Mouse (Mus musculus) lung, postnatal 0 days (tissue): Measurements from ENCODE around the gene Zfp408.

Source experiments
- CTCF ChIP-seq: IDR thresholded peaks from 2 replicates; pipeline ENCODE4 v1.5.1; 2016; ENCODE audit warnings: antibody characterized with exemption, mild to moderate bottlenecking
- EP300 ChIP-seq: IDR thresholded peaks from 2 replicates; pipeline ENCODE4 v1.6.1; 2016; ENCODE audit warnings: antibody characterized with exemption, mild to moderate bottlenecking, control low read depth

DNA sequence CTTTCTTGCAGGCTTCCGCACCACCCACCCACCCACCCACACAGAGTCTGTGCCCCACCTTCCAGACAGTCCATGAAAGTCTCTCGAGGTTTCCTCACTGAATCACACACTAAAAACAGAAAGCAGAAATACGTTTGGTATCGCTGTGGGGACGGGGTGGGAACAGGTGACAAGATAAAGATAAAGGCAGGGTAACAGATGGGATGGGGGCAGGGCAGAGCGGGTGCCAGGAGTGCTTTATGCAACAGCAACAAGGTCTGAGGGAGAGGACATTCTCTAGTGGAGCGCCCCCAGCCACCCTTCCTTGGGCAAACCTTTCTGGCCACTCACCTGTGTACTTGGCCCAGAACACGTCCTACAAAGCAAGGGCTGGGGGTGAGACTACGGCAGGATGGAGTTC, 14.8 kb downstream of the Zfp408 start:
- TF ChIP-seq CTCF: no peak
- no peak for TF ChIP-seq EP300
